Mouse (Mus musculus): ENCODE measurements around the gene Tmem266. TPM values are rescaled to one million over a fixed set of nuclear protein-coding genes. Genes with fewer than 3 reads are reported as not detected.

The Tmem266 gene
- polyA plus RNA-seq, 1 experiment = 6.3 TPM

DNA sequence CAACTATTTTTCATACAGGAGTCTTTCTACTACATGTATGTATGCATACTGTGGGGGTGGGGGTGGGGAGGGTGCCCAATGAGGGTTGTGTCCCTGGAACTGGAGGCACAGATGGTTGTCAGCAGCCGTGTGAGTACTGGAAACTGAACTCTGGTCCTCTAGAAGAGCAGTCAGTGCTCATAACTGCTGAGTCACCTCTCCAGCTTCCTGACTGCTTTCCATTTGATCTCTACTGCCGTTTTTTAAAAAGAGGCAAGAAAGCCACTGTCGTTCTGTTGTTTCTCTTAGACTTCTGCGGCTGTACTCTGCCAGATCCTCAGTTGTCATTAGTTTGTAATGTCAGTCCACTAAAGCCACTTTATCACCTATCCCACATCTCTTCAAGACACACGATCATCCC lies 19.2 kb upstream of the Tmem266 start:
- TF ChIP-seq POLR2A (IDR thresholded peaks at IDR 0.05; ENCODE audit: extremely low read depth, insufficient read depth, low read length) = no peak
- no peak for TF ChIP-seq CTCF (IDR thresholded peaks at IDR 0.05; ENCODE audit: extremely low read depth, insufficient read depth, low read length)

DNA sequence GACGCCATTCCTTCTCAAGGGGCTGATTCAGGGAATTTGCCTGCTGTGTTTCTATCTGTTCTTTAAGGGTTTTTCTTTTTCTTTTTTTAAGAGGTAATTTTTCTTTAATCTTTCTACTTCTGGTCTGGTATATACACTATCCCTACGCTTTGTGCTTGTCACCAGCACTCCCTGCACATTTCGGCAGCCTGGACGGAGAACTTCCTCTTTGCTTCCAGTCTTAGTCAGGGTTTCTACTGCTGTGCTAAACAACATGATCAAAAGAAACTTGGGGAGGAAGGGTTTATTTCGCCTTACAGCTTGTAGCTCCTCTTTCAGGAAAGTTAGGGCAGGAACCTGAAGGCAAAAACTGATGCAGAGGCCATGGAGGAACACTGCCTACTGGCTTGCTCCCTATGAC lies 18.3 kb upstream of the Tmem266 start:
- Histone ChIP-seq H3K4me1 (ENCODE audit: control insufficient read depth, insufficient read depth, low read length) (no peaks in the 10 kb centered on the region), H3K27ac (ENCODE audit: insufficient read depth, low read length) (no peak overlapping the region), H3K4me3 (ENCODE audit: insufficient read depth, low read length) (no peak overlapping the region)
- TF ChIP-seq CTCF (IDR thresholded peaks at IDR 0.05; ENCODE audit: extremely low read depth, insufficient read depth, low read length) = no peak
- TF ChIP-seq POLR2A (IDR thresholded peaks at IDR 0.05; ENCODE audit: extremely low read depth, insufficient read depth, low read length) = no peak

More for the DNA sequence above, 19.2 kb upstream of the Tmem266 start:
- no peaks in the 10 kb centered on the region for H3K4me1 ChIP-seq (ENCODE audit: control insufficient read depth, insufficient read depth, low read length)
- H3K27ac ChIP-seq (ENCODE audit: insufficient read depth, low read length) = no peak overlapping the region
- H3K4me3 ChIP-seq (ENCODE audit: insufficient read depth, low read length) = no peak overlapping the region

DNA sequence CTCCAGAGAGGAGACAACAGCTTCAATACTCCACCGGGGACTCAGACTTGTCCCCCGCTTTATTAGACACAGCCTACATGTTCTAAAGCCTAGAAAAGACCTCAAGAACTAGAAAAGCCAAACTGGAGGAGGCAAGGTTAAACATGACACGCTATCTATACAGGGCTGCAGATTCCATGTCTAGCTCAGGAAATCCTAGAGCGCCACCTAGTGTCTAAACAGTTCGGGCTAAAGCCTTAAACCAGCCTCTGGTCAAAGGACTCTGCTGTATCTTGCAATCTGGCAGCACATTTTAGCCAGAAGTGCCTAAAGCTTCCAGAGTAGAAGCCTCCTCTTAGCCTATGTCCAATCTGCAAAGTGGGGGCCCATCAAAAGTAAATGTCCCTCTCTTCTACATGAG lies 15.2 kb upstream of the Tmem266 start:
- no peak overlapping the region for H3K27ac ChIP-seq (ENCODE audit: insufficient read depth, low read length)
- no peak overlapping the region for H3K4me3 ChIP-seq (ENCODE audit: insufficient read depth, low read length)
- no peak for TF ChIP-seq POLR2A (IDR thresholded peaks at IDR 0.05; ENCODE audit: extremely low read depth, insufficient read depth, low read length)
- peak; percentile 83 for TF ChIP-seq CTCF (IDR thresholded peaks at IDR 0.05; ENCODE audit: extremely low read depth, insufficient read depth, low read length)
- H3K4me1 ChIP-seq (ENCODE audit: control insufficient read depth, insufficient read depth, low read length) = no peaks in the 10 kb centered on the region

- TF ChIP-seq POLR2A (IDR thresholded peaks at IDR 0.05; ENCODE audit: extremely low read depth, insufficient read depth, low read length) = no peak
- no peak for TF ChIP-seq CTCF (IDR thresholded peaks at IDR 0.05; ENCODE audit: extremely low read depth, insufficient read depth, low read length)
- no peaks in the 10 kb centered on the region for H3K4me1 ChIP-seq (ENCODE audit: control insufficient read depth, insufficient read depth, low read length)
- no peak overlapping the region for H3K27ac ChIP-seq (ENCODE audit: insufficient read depth, low read length)
- H3K4me3 ChIP-seq (ENCODE audit: insufficient read depth, low read length) = no peak overlapping the region
These were observed 13.0 kb upstream of the Tmem266 start for GRCm38 (mm10) chr9:55313619-55314261.

- no peak for TF ChIP-seq CTCF (IDR thresholded peaks at IDR 0.05; ENCODE audit: extremely low read depth, insufficient read depth, low read length)
- no peak for TF ChIP-seq POLR2A (IDR thresholded peaks at IDR 0.05; ENCODE audit: extremely low read depth, insufficient read depth, low read length)
- Histone ChIP-seq H3K27ac (ENCODE audit: insufficient read depth, low read length) (no peak overlapping the region), H3K4me1 (ENCODE audit: control insufficient read depth, insufficient read depth, low read length) (no peaks in the 10 kb centered on the region; the same call in 1 of the 2 replicates), H3K4me3 (ENCODE audit: insufficient read depth, low read length) (no peak overlapping the region)
These were observed 4.1 kb upstream of the Tmem266 start for GRCm38 (mm10) chr9:55322641-55323040.

DNA sequence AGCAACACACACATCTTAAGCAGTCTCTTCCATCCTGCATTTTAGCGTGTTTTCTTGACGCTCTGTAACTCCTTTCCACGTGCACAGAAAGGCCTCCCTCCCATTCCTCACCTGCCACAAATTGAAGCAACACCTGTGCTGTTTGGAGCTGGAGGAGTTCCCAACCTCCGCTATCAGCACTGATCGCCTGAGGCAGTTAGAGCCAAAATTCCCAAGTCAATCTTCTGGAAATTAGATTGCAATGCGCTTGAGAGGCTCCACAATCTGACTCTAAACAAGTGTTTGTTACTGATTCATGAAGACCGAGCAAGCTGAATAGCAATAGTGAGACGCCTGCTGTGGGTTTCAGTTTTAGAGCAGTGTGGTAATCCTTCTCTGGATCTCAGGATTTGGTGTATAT lies 2.6 kb upstream of the Tmem266 start:
- TF ChIP-seq POLR2A (IDR thresholded peaks at IDR 0.05; ENCODE audit: extremely low read depth, insufficient read depth, low read length) (no peak), CTCF (IDR thresholded peaks at IDR 0.05; ENCODE audit: extremely low read depth, insufficient read depth, low read length) (no peak)
- H3K4me3 ChIP-seq (ENCODE audit: insufficient read depth, low read length) = no peak overlapping the region
- no peak overlapping the region for H3K27ac ChIP-seq (ENCODE audit: insufficient read depth, low read length)
- no peaks in the 10 kb centered on the region; the same call in 1 of the 2 replicates for H3K4me1 ChIP-seq (ENCODE audit: control insufficient read depth, insufficient read depth, low read length)

- Histone ChIP-seq H3K4me1 (ENCODE audit: control insufficient read depth, insufficient read depth, low read length) (no peaks in the 10 kb centered on the region; the same call in 1 of the 2 replicates), H3K27ac (ENCODE audit: insufficient read depth, low read length) (no peak overlapping the region), H3K4me3 (ENCODE audit: insufficient read depth, low read length) (no peak overlapping the region)
- TF ChIP-seq POLR2A (IDR thresholded peaks at IDR 0.05; ENCODE audit: extremely low read depth, insufficient read depth, low read length) (no peak), CTCF (IDR thresholded peaks at IDR 0.05; ENCODE audit: extremely low read depth, insufficient read depth, low read length) (peak; percentile 38; the same call in 1 of the 2 replicates)
These were observed 2.2 kb upstream of the Tmem266 start for GRCm38 (mm10) chr9:55324516-55324915.

DNA sequence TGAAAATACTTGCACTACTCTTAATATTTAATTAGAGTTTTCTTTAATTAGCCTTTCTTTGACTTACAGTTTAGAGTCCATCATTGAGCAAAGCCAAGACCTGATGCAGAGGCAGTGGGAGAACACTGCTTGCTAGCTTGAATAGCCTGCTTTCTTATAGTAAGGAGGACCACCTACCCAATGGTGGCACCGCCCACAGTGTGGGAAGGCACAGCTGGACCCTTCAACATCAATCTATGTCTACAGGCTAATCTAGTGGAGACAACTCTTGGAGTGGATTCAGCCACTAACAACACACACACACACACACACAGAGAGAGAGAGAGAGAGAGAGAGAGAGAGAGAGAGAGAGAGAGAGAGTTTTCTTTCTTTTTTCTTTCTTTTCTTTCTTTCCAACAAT lies 1.7 kb upstream of the Tmem266 start:
- Histone ChIP-seq H3K27ac (ENCODE audit: insufficient read depth, low read length) (no peak overlapping the region), H3K4me1 (ENCODE audit: control insufficient read depth, insufficient read depth, low read length) (no peaks in the 10 kb centered on the region; the same call in 1 of the 2 replicates), H3K4me3 (ENCODE audit: insufficient read depth, low read length) (no peak overlapping the region)
- TF ChIP-seq POLR2A (IDR thresholded peaks at IDR 0.05; ENCODE audit: extremely low read depth, insufficient read depth, low read length) (no peak), CTCF (IDR thresholded peaks at IDR 0.05; ENCODE audit: extremely low read depth, insufficient read depth, low read length) (no peak)

DNA sequence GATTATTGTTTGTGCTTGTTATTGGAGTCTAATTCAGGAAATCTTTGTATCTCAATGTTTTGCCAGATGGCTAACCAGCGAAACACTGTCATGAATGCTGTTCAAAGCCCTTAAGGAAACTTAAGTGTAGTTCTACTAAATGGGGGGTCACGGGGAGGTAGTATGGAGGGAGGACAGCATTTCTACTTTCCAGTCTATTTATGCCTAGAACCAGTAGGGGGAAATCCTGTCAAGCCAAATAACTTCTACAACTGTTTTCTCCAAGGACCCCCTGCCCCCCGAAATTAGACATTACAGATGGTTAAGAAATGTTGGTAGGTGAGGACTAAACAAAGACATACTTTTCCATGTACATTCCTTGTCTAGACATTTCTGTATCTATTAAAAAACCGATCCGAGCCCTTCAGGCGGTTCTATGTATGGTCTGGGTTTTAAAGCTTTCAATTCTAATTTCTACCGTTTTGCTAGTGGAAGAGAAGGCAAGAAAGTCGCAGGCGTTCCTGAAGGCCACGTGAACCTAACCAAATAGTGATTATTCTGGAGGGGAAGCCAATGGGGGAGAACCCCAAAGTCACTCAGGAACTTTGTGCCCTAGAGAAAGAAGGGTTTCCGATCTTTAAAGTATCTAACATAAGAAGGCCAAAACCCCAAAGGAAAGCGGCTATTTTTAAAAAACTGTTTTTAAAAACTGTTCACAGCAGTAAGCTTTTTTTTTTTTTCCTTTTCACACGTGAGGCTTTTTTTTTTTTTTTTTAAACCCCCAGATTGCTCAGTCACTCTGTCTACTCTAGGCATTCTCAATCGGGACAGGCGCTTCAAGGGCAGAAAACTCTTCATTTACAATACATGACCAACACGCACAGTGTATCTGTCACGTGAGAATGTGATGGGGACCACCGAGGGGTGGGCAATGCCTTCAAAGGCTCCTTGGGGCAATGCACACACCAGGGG lies 874 bp upstream of the Tmem266 start:
- TF ChIP-seq CTCF (IDR thresholded peaks at IDR 0.05; ENCODE audit: extremely low read depth, insufficient read depth, low read length) (no peak), POLR2A (IDR thresholded peaks at IDR 0.05; ENCODE audit: extremely low read depth, insufficient read depth, low read length) (no peak)
- no peaks in the 10 kb centered on the region; the same call in 1 of the 2 replicates for H3K4me1 ChIP-seq (ENCODE audit: control insufficient read depth, insufficient read depth, low read length)
- H3K27ac ChIP-seq (ENCODE audit: insufficient read depth, low read length) = no peak overlapping the region
- H3K4me3 ChIP-seq (ENCODE audit: insufficient read depth, low read length) = peak overlapping the region; percentile 92

Measured in cortical plate, adult 2 months (tissue).